Mouse (Mus musculus) brain, embryonic 14.5 days (tissue): ENCODE measurements around the gene Bcl10.
"Not testable (repeated sequence)": the region's sequence is repeated elsewhere in the genome, so short reads cannot be mapped to it uniquely, and the experiment has no call there.

Experiments
- CTCF ChIP-seq: fragments of 200-500 bp; IDR thresholded peaks from 2 replicates; pipeline ENCODE4 v1.5.1; 2012; ENCODE audit warnings: inconsistent platforms, mild to moderate bottlenecking, moderate library complexity, borderline replicate concordance; ENCODE audit not compliant: insufficient read depth, insufficient read length; ENCODE audit errors: extremely low read depth
- POLR2A ChIP-seq: fragments of 200-500 bp; IDR thresholded peaks from 2 replicates; pipeline ENCODE4 v1.6.1; 2012; ENCODE audit warnings: mild to moderate bottlenecking, inconsistent platforms, borderline replicate concordance; ENCODE audit not compliant: poor library complexity, insufficient read depth, insufficient read length, severe bottlenecking; ENCODE audit errors: extremely low read depth

DNA sequence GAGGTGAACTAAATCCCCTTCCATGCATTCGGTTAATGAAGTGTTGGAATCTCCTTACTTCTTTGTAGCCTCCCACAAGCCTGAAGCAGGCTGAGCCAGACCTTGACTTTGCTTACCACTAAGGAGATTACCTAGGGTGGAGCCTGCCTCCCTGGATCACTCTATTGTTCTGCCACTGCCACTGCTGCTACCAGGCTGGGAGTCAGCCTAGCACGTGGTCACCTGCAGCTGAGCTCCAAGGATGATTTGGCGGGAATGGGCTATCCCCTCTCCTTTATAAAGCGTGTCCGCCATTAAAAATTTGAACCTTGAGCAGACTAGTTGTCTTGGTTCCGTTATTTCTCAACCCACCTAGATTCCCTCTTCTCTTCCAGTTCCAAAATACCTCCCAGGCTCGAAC lies 8.7 kb upstream of the Bcl10 start:
- TF ChIP-seq POLR2A, CTCF: not testable (repeated sequence)
